Mouse (Mus musculus) kidney, adult 2 months (tissue): ENCODE data around the gene Wars.

Source experiments
- CTCF ChIP-seq: fragments of 200-500 bp; conservative IDR thresholded peaks from 2 replicates; pipeline ENCODE4 v1.5.1; 2011; ENCODE audit warnings: low read depth, mild to moderate bottlenecking, control low read depth, low read length, moderate library complexity, mixed read lengths; ENCODE audit not compliant: insufficient read depth, insufficient read length
- POLR2A ChIP-seq: fragments of 200-500 bp; IDR thresholded peaks from one replicate; pipeline ENCODE4 v1.6.1; 2011; ENCODE audit warnings: low read depth, low read length, control low read depth

DNA sequence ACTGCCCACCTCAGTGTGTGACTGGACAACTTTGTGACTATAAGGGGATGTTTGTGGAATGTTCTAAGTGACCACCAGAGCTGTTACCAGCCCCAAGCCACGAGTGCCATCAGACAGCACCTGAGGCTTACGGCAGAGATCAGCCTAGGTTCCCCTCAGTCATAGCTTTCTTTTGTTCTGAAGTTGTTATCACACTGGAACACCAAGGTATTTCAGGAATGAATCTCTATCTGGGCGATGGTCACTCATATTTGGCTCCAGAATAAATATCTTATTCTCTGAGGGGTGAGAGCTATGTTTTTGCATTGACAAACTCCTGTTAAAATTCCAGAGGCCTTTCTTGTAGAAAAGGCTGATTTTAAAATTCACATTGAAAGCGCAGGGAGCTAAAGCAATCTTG lies 14.8 kb downstream of the Wars start:
- TF ChIP-seq POLR2A (no peak), CTCF (no peak)
